Mouse (Mus musculus) neural tube, embryonic 10.5 days (tissue): Measurements from ENCODE around the gene Prom1.

ENCODE experiments used
- DNase-seq: peaks from one replicate; pipeline ENCODE4 v3.0.0-alpha.2; 2017; ENCODE audit warnings: low spot score; ENCODE audit errors: extremely low spot score

Gene Prom1

GRCm38 (mm10) chr5:44081108-44081507 is 20.7 kb downstream of the Prom1 start:
- DNase-seq: no peak

- no peak for DNase-seq
Measured at GRCm38 (mm10) chr5:44080276-44081054, 21.4 kb downstream of the Prom1 start.

- DNase-seq: no peak
Measured at GRCm38 (mm10) chr5:44075432-44075831, 26.4 kb downstream of the Prom1 start.

- no peak for DNase-seq
Measured at GRCm38 (mm10) chr5:44073634-44074033, 28.2 kb downstream of the Prom1 start.

- DNase-seq: no peak
Measured at GRCm38 (mm10) chr5:44070529-44071133, 31.2 kb downstream of the Prom1 start.

GRCm38 (mm10) chr5:44058258-44058657 is 43.6 kb downstream of the Prom1 start:
- no peak for DNase-seq

GRCm38 (mm10) chr5:44050213-44050612 is 51.6 kb downstream of the Prom1 start:
- DNase-seq: no peak

- DNase-seq: no peak
Measured at GRCm38 (mm10) chr5:44049395-44049976, 52.3 kb downstream of the Prom1 start.

GRCm38 (mm10) chr5:44048568-44049363 is 53.1 kb downstream of the Prom1 start:
- no peak for DNase-seq

- DNase-seq: no peak
Measured at GRCm38 (mm10) chr5:44041725-44042124, 60.1 kb downstream of the Prom1 start.

- DNase-seq: no peak
Measured at GRCm38 (mm10) chr5:44041056-44041455, 60.8 kb downstream of the Prom1 start.

GRCm38 (mm10) chr5:43998295-43998989 is 103.4 kb downstream of the Prom1 start:
- no peak for DNase-seq

GRCm38 (mm10) chr5:43997626-43998025 is 104.2 kb downstream of the Prom1 start:
- no peak for DNase-seq

- no peak for DNase-seq
Measured at GRCm38 (mm10) chr5:43996162-43996561, 105.7 kb downstream of the Prom1 start.

GRCm38 (mm10) chr5:43994981-43995380 is 106.9 kb downstream of the Prom1 start:
- DNase-seq: no peak

- peak; percentile 54 for DNase-seq
Measured at GRCm38 (mm10) chr5:43990316-43990715, 111.5 kb downstream of the Prom1 start.

- DNase-seq: no peak
Measured at GRCm38 (mm10) chr5:43989017-43989416, 112.8 kb downstream of the Prom1 start.

GRCm38 (mm10) chr5:43986212-43986611 is 115.6 kb downstream of the Prom1 start:
- no peak for DNase-seq

GRCm38 (mm10) chr5:43982896-43983295 is 118.9 kb downstream of the Prom1 start:
- no peak for DNase-seq

GRCm38 (mm10) chr5:43981620-43982019 is 120.2 kb downstream of the Prom1 start, which contains the start of gene Fgfbp1:
Fgfbp1 (minus strand) TSS chr5:43981779.
- DNase-seq: no peak

- DNase-seq: no peak
Measured at GRCm38 (mm10) chr5:43980397-43980796, 121.4 kb downstream of the Prom1 start.
